Mouse (Mus musculus): ENCODE data around the gene Kctd21.

DNA sequence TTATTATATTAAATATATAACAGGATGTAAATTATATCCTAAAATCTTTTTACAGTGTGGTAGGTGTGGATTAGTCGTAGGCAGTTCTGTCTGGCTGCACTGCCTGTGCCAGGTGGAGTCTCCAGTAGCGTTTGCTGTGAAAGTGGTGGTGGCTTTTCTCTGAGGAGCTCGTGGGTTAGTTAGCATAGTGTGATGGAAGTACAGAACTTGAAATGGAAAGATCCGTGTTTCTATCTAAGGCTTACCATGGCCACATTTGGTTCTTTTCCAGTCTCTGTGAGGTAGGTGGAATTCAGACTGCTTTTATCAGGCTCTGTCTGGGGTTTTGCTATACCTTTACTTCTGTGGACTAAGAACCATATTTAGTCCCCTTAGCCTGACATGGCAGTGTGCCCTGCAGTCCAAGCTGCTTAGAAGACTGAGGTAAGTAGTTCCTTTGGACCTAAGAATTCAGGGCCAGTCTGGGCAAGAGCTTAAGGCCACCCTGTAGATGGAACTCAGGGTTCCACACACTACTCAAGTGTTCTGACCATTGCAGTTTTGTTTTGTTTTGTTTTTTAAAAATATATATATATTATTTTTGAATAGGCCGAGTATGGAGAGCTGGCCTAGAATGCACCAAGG is 48.5 kb downstream of the Kctd21 start:
- no peak for TF ChIP-seq MAX (IDR thresholded peaks at IDR 0.05; ENCODE audit: low read length)
- TF ChIP-seq TCF12 (IDR thresholded peaks at IDR 0.05; ENCODE audit: low read depth, low read length) = no peak
- TF ChIP-seq GATA1 (IDR thresholded peaks at IDR 0.05; ENCODE audit: low read depth, low read length) = no peak
- TF ChIP-seq SMC3 (IDR thresholded peaks at IDR 0.05; ENCODE audit: low read depth, low read length) = no peak
- TF ChIP-seq ZC3H11A (IDR thresholded peaks at IDR 0.05; ENCODE audit: low read depth, low read length) = no peak
- TF ChIP-seq CTCF (IDR thresholded peaks at IDR 0.05 in 2 of 3, conservative IDR thresholded peaks at IDR 0.05 in 1 of 3; ENCODE audit: control insufficient read depth in 1 of 3, insufficient read depth in 1 of 3, low read depth in 2 of 3, low read length in 3 of 3, poor library complexity in 1 of 3, severe bottlenecking in 1 of 3) = no peak
- TF ChIP-seq E2F4 (IDR thresholded peaks at IDR 0.05; ENCODE audit: borderline replicate concordance, low read depth, low read length) = no peak
- TF ChIP-seq JUND (IDR thresholded peaks at IDR 0.05; ENCODE audit: low read depth, low read length) = no peak
- no peak for TF ChIP-seq MAZ (IDR thresholded peaks at IDR 0.05; ENCODE audit: low read depth, low read length)
